Mouse (Mus musculus): ENCODE measurements around the gene Glg1.

DNA sequence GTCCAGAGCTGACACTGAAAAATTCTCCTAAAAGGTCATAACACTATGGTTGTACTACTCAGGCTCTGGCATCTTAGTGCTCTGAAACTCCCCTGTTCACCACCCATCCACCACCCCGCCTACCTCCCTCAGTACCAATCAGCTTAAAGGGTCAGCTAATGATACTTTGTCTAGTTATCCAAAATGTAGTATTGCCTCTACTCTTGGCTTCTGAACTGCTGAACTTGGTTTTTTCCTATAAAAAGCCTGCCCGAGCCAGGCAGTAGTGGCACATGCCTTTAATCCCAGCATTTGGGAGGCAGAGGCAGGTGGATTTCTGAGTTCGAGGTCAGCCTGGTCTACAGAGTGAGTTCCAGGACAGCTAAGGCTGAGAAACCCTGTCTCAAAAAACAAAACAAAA, 45.3 kb upstream of the Glg1 start:
- TF ChIP-seq CTCF (IDR thresholded peaks at IDR 0.05; ENCODE audit: low read depth, low read length) (no peak), POLR2A (IDR thresholded peaks at IDR 0.05; ENCODE audit: borderline replicate concordance, low read depth, low read length) (no peak)

Measured in bone marrow macrophage, adult 2 months (primary cell).